Mouse (Mus musculus): ENCODE measurements at regions not wholly inside any gene's neighbourhood (a gene's known extent, or its start where the extent isn't known, plus 50 kb on each side); places are given as distances from the start of the nearest gene placed in this dataset.

DNA sequence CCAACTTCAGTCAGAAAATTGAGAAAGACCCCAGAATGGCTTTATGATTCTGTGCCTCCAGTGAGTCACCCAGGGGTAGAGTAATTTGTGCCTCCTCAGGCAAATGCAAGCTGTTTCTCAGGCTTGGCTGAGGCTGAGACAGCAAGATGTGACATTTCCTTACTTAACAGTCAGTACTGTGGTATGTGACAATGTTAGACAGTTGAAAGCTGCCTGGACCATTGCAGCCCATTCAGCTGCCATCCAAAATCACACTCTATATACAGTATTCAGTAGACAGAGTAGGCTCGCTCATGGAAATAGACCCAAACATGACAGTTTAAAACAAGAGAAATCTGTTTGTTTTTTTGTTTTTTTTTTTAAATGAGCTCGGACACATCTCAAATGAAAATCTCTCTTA, 477.1 kb upstream of the Nbea start:
- no peaks in the 10 kb centered on the region for H3K79me2 ChIP-seq (ENCODE audit: control insufficient read depth, insufficient read depth, low read length, poor library complexity)
- no peak overlapping the region for H3K9ac ChIP-seq (ENCODE audit: control insufficient read depth, low read depth, low read length, poor library complexity, severe bottlenecking)
- no peak overlapping the region for H3K4me3 ChIP-seq (ENCODE audit: control insufficient read depth in 1 of 2, insufficient read depth in 1 of 2, low read depth in 2 of 2, low read length in 2 of 2)
- no peaks in the 10 kb centered on the region for H3K4me1 ChIP-seq (ENCODE audit: control insufficient read depth in 1 of 2, insufficient read depth in 2 of 2, low read length in 2 of 2)
- no peaks in the 10 kb centered on the region for H3K27me3 ChIP-seq (ENCODE audit: control insufficient read depth in 1 of 2, insufficient read depth in 2 of 2, low read length in 2 of 2)
- TF ChIP-seq TAL1 (IDR thresholded peaks at IDR 0.05; ENCODE audit: low read length), result no peak
- no peak for TF ChIP-seq SIN3A (IDR thresholded peaks at IDR 0.05; ENCODE audit: low read length)
- no peak for TF ChIP-seq POLR2A (IDR thresholded peaks at IDR 0.05; ENCODE audit: control insufficient read depth in 1 of 2, insufficient read depth in 1 of 2, low read depth in 1 of 2, low read length in 2 of 2, poor library complexity in 1 of 2)
- no peak for TF ChIP-seq TBP (IDR thresholded peaks at IDR 0.05; ENCODE audit: low read depth, low read length)
- no peak for TF ChIP-seq TCF12 (IDR thresholded peaks at IDR 0.05; ENCODE audit: low read depth, low read length)
- TF ChIP-seq NRF1 (IDR thresholded peaks at IDR 0.05; ENCODE audit: insufficient read depth, low read depth, low read length, poor library complexity, severe bottlenecking), result no peak
- TF ChIP-seq RCOR1 (IDR thresholded peaks at IDR 0.05; ENCODE audit: low read depth, low read length), result no peak
- no peak for TF ChIP-seq ETS1 (IDR thresholded peaks at IDR 0.05; ENCODE audit: low read depth, low read length)
- TF ChIP-seq MYB (IDR thresholded peaks at IDR 0.05; ENCODE audit: low read depth, low read length), result no peak
- TF ChIP-seq ZNF384 (IDR thresholded peaks at IDR 0.05; ENCODE audit: low read depth, low read length), result no peak
- TF ChIP-seq MXI1 (IDR thresholded peaks at IDR 0.05; ENCODE audit: low read depth, low read length), result no peak
- no peak for TF ChIP-seq BHLHE40 (IDR thresholded peaks at IDR 0.05; ENCODE audit: borderline replicate concordance, low read depth, low read length)
- TF ChIP-seq CTCF (IDR thresholded peaks at IDR 0.05 in 2 of 3, conservative IDR thresholded peaks at IDR 0.05 in 1 of 3; ENCODE audit: control insufficient read depth in 1 of 3, insufficient read depth in 1 of 3, low read depth in 2 of 3, low read length in 3 of 3, poor library complexity in 1 of 3, severe bottlenecking in 1 of 3), result no peak
- no peak for TF ChIP-seq GABPA (IDR thresholded peaks at IDR 0.05; ENCODE audit: low read depth, low read length)
- no peak for TF ChIP-seq EP300 (IDR thresholded peaks at IDR 0.05; ENCODE audit: low read depth in 1 of 2, low read length in 2 of 2)
- TF ChIP-seq MAZ (IDR thresholded peaks at IDR 0.05; ENCODE audit: low read depth, low read length), result no peak
- no peaks in the 10 kb centered on the region for H3K36me3 ChIP-seq (ENCODE audit: control insufficient read depth in 1 of 2, insufficient read depth in 2 of 2, low read length in 2 of 2)
- no peak overlapping the region for H3K27ac ChIP-seq (ENCODE audit: control insufficient read depth, low read depth, low read length)
- DNase-seq (ENCODE audit: low read depth, low spot score), result no peak
- no peaks in the 10 kb centered on the region for H3K9me3 ChIP-seq (replicated peaks; ENCODE audit: insufficient read depth, low read length)

DNA sequence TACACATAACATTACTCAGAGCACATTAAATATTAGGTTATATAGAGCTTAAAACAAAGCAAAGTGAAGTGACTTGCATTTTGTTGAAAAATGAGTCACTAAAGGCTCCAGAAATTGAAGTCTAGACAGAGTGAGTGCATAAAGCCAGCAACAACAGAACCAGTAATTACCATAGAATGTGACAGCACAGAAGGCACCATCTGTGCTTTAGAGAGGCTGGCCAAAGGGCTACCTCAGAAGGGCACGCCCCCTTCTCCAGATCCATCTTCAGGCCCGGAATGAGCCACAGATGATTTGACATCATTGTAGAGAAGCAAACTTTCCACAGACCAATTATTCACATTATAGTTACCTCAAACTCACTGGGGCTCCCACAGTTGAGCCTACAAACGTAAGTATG, 463.8 kb upstream of the Nbea start:
- no peaks in the 10 kb centered on the region for H3K27me3 ChIP-seq (ENCODE audit: control insufficient read depth in 1 of 2, insufficient read depth in 2 of 2, low read length in 2 of 2)
- H3K4me1 ChIP-seq (ENCODE audit: control insufficient read depth in 1 of 2, insufficient read depth in 2 of 2, low read length in 2 of 2), result no peaks in the 10 kb centered on the region
- TF ChIP-seq ZKSCAN1 (IDR thresholded peaks at IDR 0.05; ENCODE audit: low read depth, low read length), result no peak
- H3K27ac ChIP-seq (ENCODE audit: control insufficient read depth, low read depth, low read length), result no peak overlapping the region
- DNase-seq (ENCODE audit: low read depth, low spot score), result no peak
- no peak overlapping the region for H3K9ac ChIP-seq (ENCODE audit: control insufficient read depth, low read depth, low read length, poor library complexity, severe bottlenecking)
- H3K36me3 ChIP-seq (ENCODE audit: control insufficient read depth in 1 of 2, insufficient read depth in 2 of 2, low read length in 2 of 2), result no peaks in the 10 kb centered on the region
- no peaks in the 10 kb centered on the region for H3K79me2 ChIP-seq (ENCODE audit: control insufficient read depth, insufficient read depth, low read length, poor library complexity)
- no peaks in the 10 kb centered on the region for H3K9me3 ChIP-seq (replicated peaks; ENCODE audit: insufficient read depth, low read length)
- H3K4me3 ChIP-seq (ENCODE audit: control insufficient read depth in 1 of 2, insufficient read depth in 1 of 2, low read depth in 2 of 2, low read length in 2 of 2), result no peak overlapping the region
